Mouse (Mus musculus) MEL (cell line): ENCODE results near the gene Amz2.

ENCODE experiments used
- CTCF ChIP-seq, 3 experiments: IDR thresholded peaks in 2 of 3; conservative IDR thresholded peaks in 1 of 3; 2 replicates each; pipeline ENCODE4 v1.5.1; 2011 to 2012; ENCODE audit warnings: low read length in 3 of 3, low read depth in 2 of 3, mild to moderate bottlenecking in 2 of 3, improper control_type of control experiment in 1 of 3, inconsistent platforms in 1 of 3, mixed read lengths in 1 of 3, moderate library complexity in 1 of 3; ENCODE audit not compliant: control insufficient read depth in 1 of 3, insufficient read depth in 1 of 3, poor library complexity in 1 of 3, severe bottlenecking in 1 of 3
- KAT2A ChIP-seq: conservative IDR thresholded peaks from 2 replicates; pipeline ENCODE4 v1.6.1; 2012; ENCODE audit warnings: low read depth, low read length, improper control_type of control experiment, inconsistent platforms
- MAZ ChIP-seq: IDR thresholded peaks from 2 replicates; pipeline ENCODE4 v1.6.1; 2012; ENCODE audit warnings: low read depth, mild to moderate bottlenecking, inconsistent platforms, low read length, improper control_type of control experiment
- POLR2A ChIP-seq, 2 experiments: IDR thresholded peaks; 2 replicates each; pipeline ENCODE4 v1.6.1; 2011 to 2012; ENCODE audit warnings: low read length in 2 of 2, mild to moderate bottlenecking in 2 of 2, control low read depth in 1 of 2, improper control_type of control experiment in 1 of 2, low read depth in 1 of 2, moderate library complexity in 1 of 2; ENCODE audit not compliant: control insufficient read depth in 1 of 2, insufficient read depth in 1 of 2, poor library complexity in 1 of 2
- USF1 ChIP-seq: IDR thresholded peaks from 2 replicates; pipeline ENCODE4 v1.6.1; 2014; ENCODE audit warnings: low read depth, mild to moderate bottlenecking, inconsistent platforms, low read length, improper control_type of control experiment, moderate library complexity

- TF ChIP-seq CTCF (IDR thresholded peaks at IDR 0.05 in 2 of 3, conservative IDR thresholded peaks at IDR 0.05 in 1 of 3; ENCODE audit: control insufficient read depth in 1 of 3, insufficient read depth in 1 of 3, low read depth in 2 of 3, low read length in 3 of 3, poor library complexity in 1 of 3, severe bottlenecking in 1 of 3) (no peak), MAZ (no peak), USF1 (no peak), KAT2A (no peak), POLR2A (IDR thresholded peaks at IDR 0.05; ENCODE audit: control insufficient read depth in 1 of 2, insufficient read depth in 1 of 2, low read depth in 1 of 2, low read length in 2 of 2, poor library complexity in 1 of 2) (no peak)
These were observed 15.4 kb upstream of the Amz2 start for GRCm38 (mm10) chr11:109410197-109410980.
